Mouse (Mus musculus) kidney, adult 2 months (tissue): ENCODE measurements around the gene Npw. TPM values are rescaled to one million over a fixed set of nuclear protein-coding genes. Genes with fewer than 3 reads are reported as not detected.
A peak's percentile ranks its signal among the peaks of the same experiment; 100 is the strongest.

Experiments
- DNase-seq: peaks from one replicate; pipeline ENCODE4 v3.0.0; 2021
- H3K27ac ChIP-seq: fragments of 200-500 bp; 2 replicates; pipeline ENCODE4 v1.5.1; 2012; ENCODE audit warnings: low read depth, low read length, control low read depth, inconsistent platforms; ENCODE audit not compliant: insufficient read depth
- H3K27me3 ChIP-seq: fragments of 200-500 bp; replicated peaks from 2 replicates; pipeline ENCODE4 v1.6.1; 2012; ENCODE audit warnings: mild to moderate bottlenecking, moderate library complexity, low read length, inconsistent platforms; ENCODE audit not compliant: control insufficient read depth, insufficient read depth
- H3K36me3 ChIP-seq: fragments of 200-500 bp; 2 replicates; pipeline ENCODE4 v1.6.1; 2012; ENCODE audit warnings: mild to moderate bottlenecking, moderate library complexity, low read length, inconsistent platforms; ENCODE audit not compliant: control insufficient read depth, insufficient read depth
- H3K4me1 ChIP-seq: fragments of 200-500 bp; 2 replicates; pipeline ENCODE4 v1.6.1; 2011; ENCODE audit warnings: low read length; ENCODE audit not compliant: control insufficient read depth, insufficient read depth
- H3K4me3 ChIP-seq: fragments of 200-500 bp; 2 replicates; pipeline ENCODE4 v1.5.1; 2011; ENCODE audit warnings: mild to moderate bottlenecking, low read depth, low read length, control low read depth; ENCODE audit not compliant: insufficient read depth
- CTCF ChIP-seq: fragments of 200-500 bp; conservative IDR thresholded peaks from 2 replicates; pipeline ENCODE4 v1.5.1; 2011; ENCODE audit warnings: low read depth, mild to moderate bottlenecking, control low read depth, low read length, moderate library complexity, mixed read lengths; ENCODE audit not compliant: insufficient read depth, insufficient read length
- POLR2A ChIP-seq: fragments of 200-500 bp; IDR thresholded peaks from one replicate; pipeline ENCODE4 v1.6.1; 2011; ENCODE audit warnings: low read depth, low read length, control low read depth
- WGBS: fragments of 180-500 bp; shearing (Covaris S2); methylation state at CpG from one replicate; pipeline ENCODE4 v1.1.7; 2018; 5-methylcytosine and 5-hydroxymethylcytosine counted together
- polyA plus RNA-seq: library from polyadenylated mRNA; depleted of rRNA; stranded (reverse); fragments of >200 nt; gene quantifications from 2 replicates; pipeline ENCODE4 v1.2.3, GENCODE M21; 2012

Gene Npw
- polyA plus RNA-seq, 1 experiment: not detected

- Histone ChIP-seq H3K4me1 (peaks cover 8% of the 10 kb centered on the region; the same call in 1 of the 2 replicates), H3K36me3 (no peaks in the 10 kb centered on the region), H3K27me3 (no peaks in the 10 kb centered on the region), H3K4me3 (peak overlapping the region; percentile 18; the same call in 1 of the 2 replicates), H3K27ac (peak overlapping the region; percentile 14; the same call in 1 of the 2 replicates)
- 4% methylated on average over 19 of the region's 19 CpGs for WGBS
- no peak for TF ChIP-seq POLR2A
- TF ChIP-seq CTCF: peak; percentile 95
- DNase-seq: peak; percentile 80
Measured at GRCm38 (mm10) chr17:24653967-24654710, 4.1 kb downstream of the Npw start.

DNA sequence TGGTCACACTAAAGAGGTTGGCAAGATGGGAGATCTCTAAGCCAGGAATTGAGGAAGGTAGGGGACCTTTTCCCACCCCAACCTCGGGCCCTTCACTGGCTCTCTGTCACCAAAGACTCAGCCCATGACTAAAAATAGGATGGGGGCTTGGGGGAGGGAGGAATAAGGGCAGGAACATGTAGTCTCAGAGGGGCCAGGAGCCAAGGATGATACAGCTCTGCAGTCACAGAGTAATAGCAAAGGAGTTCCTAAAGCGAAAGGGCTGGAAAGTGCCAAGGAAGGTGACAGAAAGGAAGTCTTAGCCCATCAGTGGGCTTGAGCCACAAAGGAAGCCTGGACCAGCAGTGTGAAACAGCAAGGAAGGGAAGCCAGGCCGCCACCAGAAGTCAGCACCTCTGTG is 6.4 kb downstream of the Npw start:
- peaks cover 8% of the 10 kb centered on the region; the same call in 1 of the 2 replicates for H3K4me1 ChIP-seq
- no peak overlapping the region for H3K27ac ChIP-seq
- no peaks in the 10 kb centered on the region for H3K27me3 ChIP-seq
- H3K36me3 ChIP-seq: no peaks in the 10 kb centered on the region
- WGBS: 71% methylated on average over 3 of the region's 3 CpGs
- no peak for DNase-seq
- TF ChIP-seq CTCF (no peak), POLR2A (no peak)
- no peak overlapping the region for H3K4me3 ChIP-seq

DNA sequence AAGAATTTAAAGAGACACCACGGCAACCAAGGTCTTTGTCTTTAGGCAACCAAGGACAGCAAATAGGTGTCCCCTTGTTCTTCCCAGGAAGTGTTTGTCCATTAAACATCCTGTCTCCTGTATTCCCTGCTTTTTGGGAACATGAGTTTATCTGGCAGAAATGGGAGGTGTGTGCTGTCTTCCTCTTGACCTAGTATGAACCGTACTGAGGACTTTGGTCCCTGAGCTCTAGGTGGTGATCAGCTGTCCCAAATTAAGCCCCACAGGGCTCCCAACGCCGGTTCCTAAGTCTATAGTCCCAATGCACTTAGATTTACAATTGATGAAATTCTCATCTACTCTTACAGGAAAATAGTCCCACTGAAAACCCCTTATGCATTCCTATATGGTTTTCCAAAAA is 7.5 kb downstream of the Npw start:
- Histone ChIP-seq H3K27me3 (no peaks in the 10 kb centered on the region), H3K36me3 (no peaks in the 10 kb centered on the region), H3K4me1 (peaks cover 8% of the 10 kb centered on the region; the same call in 1 of the 2 replicates), H3K27ac (peak overlapping the region; percentile 71), H3K4me3 (peak overlapping the region; percentile 91)
- WGBS: 49% methylated on average over 4 of the region's 4 CpGs
- peak; percentile 30 for DNase-seq
- TF ChIP-seq CTCF: no peak
- TF ChIP-seq POLR2A: no peak

DNA sequence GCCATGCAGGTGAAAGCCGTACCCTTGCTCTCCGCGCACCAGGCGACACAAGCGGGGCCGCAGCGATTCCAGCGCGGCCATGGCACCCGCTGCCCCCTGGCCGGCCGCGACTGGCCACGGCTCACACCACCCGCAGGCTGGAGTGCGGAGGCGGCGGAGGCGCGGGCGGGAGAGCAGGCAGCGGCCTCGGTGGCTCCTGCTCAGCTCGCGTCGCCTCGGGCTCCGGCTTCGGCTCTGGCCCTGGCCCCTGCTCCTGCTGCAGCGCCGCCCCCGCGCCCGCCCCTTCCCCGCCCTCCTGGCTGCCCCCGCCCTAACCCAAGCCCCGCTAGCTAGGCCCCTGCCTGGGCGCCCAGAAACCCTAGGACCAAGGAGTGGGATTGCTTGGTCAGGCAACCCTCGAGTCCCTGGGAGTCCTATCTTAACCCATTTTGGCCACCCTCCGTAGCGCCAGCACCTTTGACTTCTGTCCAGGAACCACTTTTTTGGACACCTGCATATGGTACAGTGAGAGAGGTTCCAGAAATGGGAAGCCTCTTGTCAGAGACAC is 8.1 kb downstream of the Npw start, which contains the start of gene Slc9a3r2:
Slc9a3r2 (minus strand) TSS at position 258 of the 547 bp plus-strand sequence.
- H3K27ac ChIP-seq: peak within 1 kb of the TSS; percentile 91
- under 1% methylated on average over 39 of the region's 41 CpGs for WGBS

DNA sequence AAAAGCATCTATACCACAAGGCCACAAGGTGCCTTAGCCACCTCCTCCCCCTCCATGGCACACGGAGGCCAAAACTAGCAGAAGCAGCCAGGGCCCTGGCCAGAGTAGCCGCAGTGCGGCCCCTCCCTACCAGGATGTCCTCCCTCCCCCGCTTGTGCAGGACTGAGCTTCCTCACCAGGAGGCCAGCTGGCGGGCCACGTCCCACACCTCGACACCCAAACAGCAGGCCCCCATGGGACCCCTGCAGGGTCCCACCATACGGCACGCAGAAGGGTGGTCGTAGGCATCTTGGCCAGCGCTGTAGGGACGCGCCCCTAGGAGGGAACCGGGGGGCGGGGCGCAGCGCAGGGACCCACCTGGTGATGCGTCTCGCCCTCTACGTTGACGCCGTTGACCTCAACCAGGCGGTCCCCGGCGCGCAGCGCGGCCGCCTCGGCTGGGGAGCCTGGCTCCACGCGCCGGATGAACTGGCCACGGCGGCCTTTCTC is 8.6 kb downstream of the Npw start:
- Histone ChIP-seq H3K27ac (peak overlapping the region; percentile 91), H3K27me3 (no peaks in the 10 kb centered on the region), H3K4me1 (peaks cover 8% of the 10 kb centered on the region; the same call in 1 of the 2 replicates), H3K36me3 (no peaks in the 10 kb centered on the region), H3K4me3 (peak overlapping the region; percentile 91)
- peak; percentile 73 for DNase-seq
- TF ChIP-seq CTCF (no peak), POLR2A (no peak)
- WGBS: 1% methylated on average over 35 of the region's 35 CpGs

More for the DNA sequence above, 8.1 kb downstream of the Npw start, which contains the start of gene Slc9a3r2:
- Histone ChIP-seq H3K27me3 (no peaks in the 10 kb centered on the region), H3K4me3 (peak within 1 kb of the TSS; percentile 91), H3K36me3 (no peaks in the 10 kb centered on the region), H3K4me1 (peaks cover 8% of the 10 kb centered on the region; the same call in 1 of the 2 replicates)
- DNase-seq: peak; percentile 74
- TF ChIP-seq POLR2A: no peak
- no peak for TF ChIP-seq CTCF

DNA sequence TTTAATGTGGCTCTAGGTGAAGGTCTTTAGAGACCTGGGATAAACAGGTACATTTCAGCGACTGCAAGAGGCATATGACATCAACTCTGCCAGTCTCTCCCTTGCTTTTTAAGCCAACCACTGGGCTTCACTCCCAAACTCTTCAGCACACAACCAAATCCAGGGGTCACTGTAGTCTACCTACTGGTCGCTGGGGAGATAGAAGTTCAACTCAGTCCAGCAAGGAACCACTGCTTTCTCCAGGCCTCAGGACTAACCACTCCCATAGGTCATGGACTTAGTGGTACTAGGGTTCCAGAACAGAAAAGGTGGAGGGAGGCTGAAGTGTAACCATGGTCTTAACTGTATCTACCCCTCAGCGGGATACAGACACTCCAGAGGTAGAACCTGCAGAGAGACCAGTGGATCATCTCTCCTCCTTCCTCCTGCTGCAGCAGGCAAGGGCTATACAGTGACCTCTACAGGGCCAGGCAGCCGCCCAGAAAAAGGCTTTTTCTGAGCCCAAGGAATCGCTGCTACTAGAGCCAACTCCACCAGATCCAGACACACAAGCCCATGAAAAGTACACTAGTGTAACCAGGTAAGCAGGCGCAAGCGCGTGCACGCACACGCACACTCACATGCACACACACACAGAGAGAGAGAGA is 9.4 kb downstream of the Npw start:
- peak overlapping the region; percentile 91; the same call in 1 of the 2 replicates for H3K27ac ChIP-seq
- no peak for TF ChIP-seq POLR2A
- TF ChIP-seq CTCF: no peak
- H3K4me3 ChIP-seq: peak overlapping the region; percentile 91
- WGBS: 59% methylated on average over 10 of the region's 10 CpGs
- no peaks in the 10 kb centered on the region for H3K27me3 ChIP-seq
- peaks cover 8% of the 10 kb centered on the region; the same call in 1 of the 2 replicates for H3K4me1 ChIP-seq
- no peak for DNase-seq
- H3K36me3 ChIP-seq: no peaks in the 10 kb centered on the region
